Mouse (Mus musculus): ENCODE results near the gene Prr15. TPM values are rescaled to one million over a fixed set of nuclear protein-coding genes. Genes with fewer than 3 reads are reported as not detected.
A peak's percentile ranks its signal among the peaks of the same experiment; 100 is the strongest.

Prr15 gene
- polyA plus RNA-seq, 1 experiment, result 0.04 TPM

- Histone ChIP-seq H3K4me3 (ENCODE audit: insufficient read depth, poor library complexity, severe bottlenecking) (no peak overlapping the region), H3ac (ENCODE audit: control insufficient read depth, insufficient read length, low read depth) (no peak overlapping the region), H3K79me3 (ENCODE audit: low read depth) (no peaks in the 10 kb centered on the region), H3K36me3 (ENCODE audit: control insufficient read depth, insufficient read depth) (no peaks in the 10 kb centered on the region), H3K27me3 (ENCODE audit: control insufficient read depth, insufficient read depth, insufficient read length) (no peaks in the 10 kb centered on the region), H3K79me2 (ENCODE audit: control insufficient read depth, insufficient read depth) (no peaks in the 10 kb centered on the region)
- TF ChIP-seq MYOG (IDR thresholded peaks at IDR 0.05; ENCODE audit: control insufficient read depth, extremely low read depth, insufficient read length) (no peak), CTCF (IDR thresholded peaks at IDR 0.05; ENCODE audit: control insufficient read depth, insufficient read depth, insufficient read length) (no peak), MYOD1 (IDR thresholded peaks at IDR 0.05; ENCODE audit: control insufficient read depth, insufficient read length, low read depth) (no peak), MAX (IDR thresholded peaks at IDR 0.05) (no peak), CEBPB (IDR thresholded peaks at IDR 0.05; ENCODE audit: low read depth) (no peak), FOSL1 (IDR thresholded peaks at IDR 0.05; ENCODE audit: insufficient read depth, low read length, poor library complexity, severe bottlenecking) (no peak), USF1 (IDR thresholded peaks at IDR 0.05; ENCODE audit: low read depth) (no peak)
Measured at GRCm38 (mm10) chr6:54331765-54332164, 6.1 kb downstream of the Prr15 start.

- TF ChIP-seq MYOD1 (IDR thresholded peaks at IDR 0.05; ENCODE audit: control insufficient read depth, insufficient read length, low read depth), result no peak
- TF ChIP-seq USF1 (IDR thresholded peaks at IDR 0.05; ENCODE audit: low read depth), result peak; percentile 71
- H3ac ChIP-seq (ENCODE audit: control insufficient read depth, insufficient read length, low read depth), result no peak overlapping the region
- no peaks in the 10 kb centered on the region for H3K79me3 ChIP-seq (ENCODE audit: low read depth)
- H3K36me3 ChIP-seq (ENCODE audit: control insufficient read depth, insufficient read depth), result no peaks in the 10 kb centered on the region
- H3K79me2 ChIP-seq (ENCODE audit: control insufficient read depth, insufficient read depth), result no peaks in the 10 kb centered on the region
- H3K27me3 ChIP-seq (ENCODE audit: control insufficient read depth, insufficient read depth, insufficient read length), result no peaks in the 10 kb centered on the region
- H3K4me3 ChIP-seq (ENCODE audit: insufficient read depth, poor library complexity, severe bottlenecking), result no peak overlapping the region
Measured at GRCm38 (mm10) chr6:54332203-54332602, 6.6 kb downstream of the Prr15 start.

GRCm38 (mm10) chr6:54333116-54333651, 7.5 kb downstream of the Prr15 start:
- no peak for TF ChIP-seq CEBPB (IDR thresholded peaks at IDR 0.05; ENCODE audit: low read depth)
- TF ChIP-seq MAX (IDR thresholded peaks at IDR 0.05), result no peak
- H3K4me3 ChIP-seq (ENCODE audit: insufficient read depth, poor library complexity, severe bottlenecking), result no peak overlapping the region
- H3ac ChIP-seq (ENCODE audit: control insufficient read depth, insufficient read length, low read depth), result no peak overlapping the region
- no peaks in the 10 kb centered on the region for H3K79me3 ChIP-seq (ENCODE audit: low read depth)
- no peaks in the 10 kb centered on the region for H3K79me2 ChIP-seq (ENCODE audit: control insufficient read depth, insufficient read depth)
- no peaks in the 10 kb centered on the region for H3K36me3 ChIP-seq (ENCODE audit: control insufficient read depth, insufficient read depth)
- H3K27me3 ChIP-seq (ENCODE audit: control insufficient read depth, insufficient read depth, insufficient read length), result no peaks in the 10 kb centered on the region

- H3K27me3 ChIP-seq (ENCODE audit: control insufficient read depth, insufficient read depth, insufficient read length), result no peaks in the 10 kb centered on the region
- H3K79me2 ChIP-seq (ENCODE audit: control insufficient read depth, insufficient read depth), result no peaks in the 10 kb centered on the region
- TF ChIP-seq MYOD1 (IDR thresholded peaks at IDR 0.05; ENCODE audit: control insufficient read depth, insufficient read length, low read depth) (no peak), USF1 (IDR thresholded peaks at IDR 0.05; ENCODE audit: low read depth) (no peak), MAX (IDR thresholded peaks at IDR 0.05) (no peak), CTCF (IDR thresholded peaks at IDR 0.05; ENCODE audit: control insufficient read depth, insufficient read depth, insufficient read length) (no peak), CEBPB (IDR thresholded peaks at IDR 0.05; ENCODE audit: low read depth) (no peak), FOSL1 (IDR thresholded peaks at IDR 0.05; ENCODE audit: insufficient read depth, low read length, poor library complexity, severe bottlenecking) (no peak)
- H3K79me3 ChIP-seq (ENCODE audit: low read depth), result no peaks in the 10 kb centered on the region
- no peak overlapping the region for H3K4me3 ChIP-seq (ENCODE audit: insufficient read depth, poor library complexity, severe bottlenecking)
- no peaks in the 10 kb centered on the region for H3K36me3 ChIP-seq (ENCODE audit: control insufficient read depth, insufficient read depth)
- H3ac ChIP-seq (ENCODE audit: control insufficient read depth, insufficient read length, low read depth), result no peak overlapping the region
Measured at GRCm38 (mm10) chr6:54333652-54334396, 8.2 kb downstream of the Prr15 start.

- no peak overlapping the region for H3K4me3 ChIP-seq (ENCODE audit: insufficient read depth, poor library complexity, severe bottlenecking)
- H3K36me3 ChIP-seq (ENCODE audit: control insufficient read depth, insufficient read depth), result no peaks in the 10 kb centered on the region
- H3K79me2 ChIP-seq (ENCODE audit: control insufficient read depth, insufficient read depth), result no peaks in the 10 kb centered on the region
- TF ChIP-seq CEBPB (IDR thresholded peaks at IDR 0.05; ENCODE audit: low read depth) (no peak), MYOD1 (IDR thresholded peaks at IDR 0.05; ENCODE audit: control insufficient read depth, insufficient read length, low read depth) (no peak), USF1 (IDR thresholded peaks at IDR 0.05; ENCODE audit: low read depth) (no peak), MYOG (IDR thresholded peaks at IDR 0.05; ENCODE audit: control insufficient read depth, extremely low read depth, insufficient read length) (no peak), CTCF (IDR thresholded peaks at IDR 0.05; ENCODE audit: control insufficient read depth, insufficient read depth, insufficient read length) (no peak), MAX (IDR thresholded peaks at IDR 0.05) (no peak), FOSL1 (IDR thresholded peaks at IDR 0.05; ENCODE audit: insufficient read depth, low read length, poor library complexity, severe bottlenecking) (no peak)
- no peaks in the 10 kb centered on the region for H3K27me3 ChIP-seq (ENCODE audit: control insufficient read depth, insufficient read depth, insufficient read length)
- no peak overlapping the region for H3ac ChIP-seq (ENCODE audit: control insufficient read depth, insufficient read length, low read depth)
- no peaks in the 10 kb centered on the region for H3K79me3 ChIP-seq (ENCODE audit: low read depth)
Measured at GRCm38 (mm10) chr6:54337321-54337720, 11.7 kb downstream of the Prr15 start.

GRCm38 (mm10) chr6:54341133-54341532, 15.5 kb downstream of the Prr15 start:
- H3K79me2 ChIP-seq (ENCODE audit: control insufficient read depth, insufficient read depth), result no peaks in the 10 kb centered on the region
- no peak for TF ChIP-seq MAX (IDR thresholded peaks at IDR 0.05)
- no peak for TF ChIP-seq CEBPB (IDR thresholded peaks at IDR 0.05; ENCODE audit: low read depth)
- no peak for TF ChIP-seq MYOD1 (IDR thresholded peaks at IDR 0.05; ENCODE audit: control insufficient read depth, insufficient read length, low read depth)
- no peak for TF ChIP-seq CTCF (IDR thresholded peaks at IDR 0.05; ENCODE audit: control insufficient read depth, insufficient read depth, insufficient read length)
- TF ChIP-seq USF1 (IDR thresholded peaks at IDR 0.05; ENCODE audit: low read depth), result no peak
- TF ChIP-seq MYOG (IDR thresholded peaks at IDR 0.05; ENCODE audit: control insufficient read depth, extremely low read depth, insufficient read length), result no peak
- TF ChIP-seq FOSL1 (IDR thresholded peaks at IDR 0.05; ENCODE audit: insufficient read depth, low read length, poor library complexity, severe bottlenecking), result no peak
- no peaks in the 10 kb centered on the region for H3K27me3 ChIP-seq (ENCODE audit: control insufficient read depth, insufficient read depth, insufficient read length)

More at GRCm38 (mm10) chr6:54341133-54341532, 15.5 kb downstream of the Prr15 start:
- no peaks in the 10 kb centered on the region for H3K79me3 ChIP-seq (ENCODE audit: low read depth)
- no peak overlapping the region for H3ac ChIP-seq (ENCODE audit: control insufficient read depth, insufficient read length, low read depth)
- no peak overlapping the region for H3K4me3 ChIP-seq (ENCODE audit: insufficient read depth, poor library complexity, severe bottlenecking)
- H3K36me3 ChIP-seq (ENCODE audit: control insufficient read depth, insufficient read depth), result no peaks in the 10 kb centered on the region

Measured in C2C12 (cell line).